Mouse (Mus musculus) lung, postnatal 36 days (tissue): Measurements from ENCODE around the gene Zfand3.

Experiments used
- DNase-seq: peaks from one replicate; pipeline ENCODE4 v3.0.0; 2022; ENCODE audit warnings: mixed read lengths

The Zfand3 gene

GRCm38 (mm10) chr17:30196401-30197279 is 192.1 kb downstream of the Zfand3 start:
- peak; percentile 36 for DNase-seq

- no peak for DNase-seq
Observed at GRCm38 (mm10) chr17:30197280-30198030, 192.9 kb downstream of the Zfand3 start.

DNA sequence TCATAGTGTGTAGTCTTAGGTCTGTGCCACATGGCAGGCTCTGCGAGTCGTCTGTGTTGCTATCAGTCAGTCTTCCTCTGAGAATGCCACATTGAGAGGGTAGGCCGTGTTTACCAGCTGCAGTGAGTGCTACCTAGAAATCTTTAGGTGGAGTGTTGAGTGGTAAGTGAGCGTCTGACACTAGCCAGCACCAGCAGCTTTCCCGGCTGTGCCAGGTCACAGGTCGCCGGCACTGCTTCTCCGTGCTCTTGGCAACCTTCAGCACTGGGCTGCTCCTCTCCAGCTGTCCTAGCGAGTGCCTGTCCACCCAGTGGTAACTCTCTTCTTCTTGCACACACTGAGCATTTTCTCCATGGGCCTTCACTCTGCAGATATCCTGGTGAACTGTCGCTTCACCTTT is 193.9 kb downstream of the Zfand3 start:
- no peak for DNase-seq

DNA sequence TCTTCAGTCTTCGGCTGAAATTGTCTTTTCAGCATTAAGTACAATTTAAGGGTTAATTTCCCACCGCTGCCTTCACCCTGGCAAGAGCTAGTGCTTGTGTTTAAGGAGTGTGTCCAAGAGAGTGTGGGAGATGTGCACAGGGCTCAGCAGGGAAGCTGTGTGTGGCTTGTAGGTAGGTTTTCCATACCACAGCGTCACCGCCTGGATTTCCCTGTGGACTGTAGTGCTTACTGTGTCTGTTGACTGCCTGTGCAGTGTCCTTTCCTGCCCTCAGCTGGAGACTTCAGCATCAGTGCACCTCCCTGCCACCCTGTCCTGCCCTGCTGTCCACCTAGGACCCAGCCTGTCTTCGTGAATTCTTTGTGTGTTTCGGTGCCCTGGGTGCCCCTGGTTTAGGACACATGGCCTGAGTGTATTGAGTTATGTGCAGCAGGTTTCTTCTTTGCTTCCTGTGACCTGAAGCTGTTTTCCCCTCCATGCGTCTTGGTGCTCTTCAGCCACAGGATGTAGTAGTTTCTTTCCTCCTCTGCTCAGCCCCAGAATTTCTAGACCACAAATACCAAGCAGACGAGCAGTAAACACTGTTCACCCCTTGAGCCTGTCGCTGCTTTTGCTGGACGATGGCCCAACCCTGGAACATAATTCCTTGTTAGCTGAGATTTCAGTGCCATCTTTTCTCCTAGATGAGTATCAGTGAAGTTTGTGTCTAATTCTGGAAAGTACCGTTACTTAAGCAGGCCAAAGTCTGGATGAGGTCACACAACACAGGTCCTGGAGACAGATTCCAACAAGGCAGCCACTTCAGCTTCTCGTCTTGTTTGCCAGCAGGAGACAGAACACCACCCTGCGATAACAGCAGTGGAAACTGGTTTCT is 195.1 kb downstream of the Zfand3 start:
- DNase-seq: no peak

DNA sequence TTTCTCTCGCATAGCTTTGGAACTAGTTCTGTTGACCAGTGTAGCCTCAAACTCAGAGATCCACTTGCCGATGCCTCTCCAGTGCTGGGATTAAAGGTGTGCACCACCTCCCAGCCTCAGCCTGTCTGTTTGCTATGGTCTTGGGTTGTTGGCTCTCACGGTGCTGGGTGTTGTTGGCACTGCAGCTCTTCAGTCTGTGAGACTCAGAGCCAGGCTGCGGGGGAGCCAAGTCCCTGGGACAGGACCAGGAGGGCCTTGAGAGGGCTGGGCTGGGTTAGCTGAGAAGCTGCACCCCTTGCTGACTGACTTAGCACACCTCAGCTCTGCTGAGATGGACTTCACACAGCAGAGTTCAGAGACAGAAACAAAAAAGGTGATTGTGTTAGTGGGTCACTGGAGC is 195.8 kb downstream of the Zfand3 start:
- no peak for DNase-seq

DNA sequence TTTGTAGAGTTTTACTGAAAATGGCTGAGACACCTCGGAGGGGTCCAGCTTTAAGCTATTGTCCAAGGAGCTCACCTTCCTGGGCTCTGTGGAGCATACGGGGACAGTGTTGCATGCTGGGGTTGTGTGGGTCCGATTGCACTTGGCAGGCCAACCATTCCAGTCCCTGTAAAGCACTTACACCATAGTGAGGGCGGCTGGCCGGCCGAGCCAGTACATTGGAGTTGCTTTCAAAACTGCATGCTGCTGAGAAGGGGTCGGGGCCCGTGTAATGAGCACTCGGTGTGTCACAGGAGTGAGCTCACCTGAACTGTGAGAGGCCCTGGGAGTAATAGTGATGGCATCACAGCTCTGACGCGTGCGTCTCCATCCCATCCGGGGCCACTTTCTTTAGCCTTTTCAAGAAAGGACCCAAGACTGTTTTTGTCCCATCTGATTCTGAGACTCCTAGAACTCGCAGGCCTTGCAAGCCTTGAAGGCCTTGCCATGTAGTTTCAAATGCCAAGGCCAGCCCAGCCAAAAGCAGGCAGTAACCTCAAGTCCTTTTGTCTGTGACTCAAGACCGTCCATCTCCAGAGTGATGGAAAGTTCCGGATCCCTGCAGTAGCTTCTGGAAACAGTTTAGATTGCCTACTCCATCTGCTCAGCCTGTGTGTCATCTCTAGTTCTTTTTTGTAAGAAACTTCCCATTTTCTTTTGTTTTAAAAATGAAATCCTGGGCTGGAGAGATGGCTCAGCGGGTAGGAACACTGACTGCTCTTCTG is 200.7 kb downstream of the Zfand3 start:
- DNase-seq: no peak

- no peak for DNase-seq
Observed at GRCm38 (mm10) chr17:30210262-30210661, 205.7 kb downstream of the Zfand3 start.

GRCm38 (mm10) chr17:30210936-30211335 is 206.4 kb downstream of the Zfand3 start:
- DNase-seq: no peak

DNA sequence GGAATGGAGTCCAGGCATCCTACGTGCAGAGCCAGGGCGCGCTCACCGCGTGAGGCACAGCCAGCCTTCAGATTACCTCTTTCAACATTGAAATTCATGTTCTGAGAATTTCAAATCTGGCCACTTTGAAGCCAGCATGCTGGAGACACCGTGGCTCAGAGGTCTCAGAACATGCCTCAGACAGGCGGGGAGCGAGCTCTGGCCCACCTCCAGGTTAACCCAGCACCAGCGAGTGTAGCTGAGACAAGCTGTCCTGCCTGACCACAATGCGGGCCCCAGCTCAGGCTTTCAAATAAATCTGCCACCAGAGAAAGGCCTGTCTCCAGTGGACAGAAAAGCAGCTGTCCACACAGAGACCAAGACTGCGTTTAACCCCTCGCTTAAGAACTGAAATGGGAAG is 208.1 kb downstream of the Zfand3 start:
- no peak for DNase-seq

DNA sequence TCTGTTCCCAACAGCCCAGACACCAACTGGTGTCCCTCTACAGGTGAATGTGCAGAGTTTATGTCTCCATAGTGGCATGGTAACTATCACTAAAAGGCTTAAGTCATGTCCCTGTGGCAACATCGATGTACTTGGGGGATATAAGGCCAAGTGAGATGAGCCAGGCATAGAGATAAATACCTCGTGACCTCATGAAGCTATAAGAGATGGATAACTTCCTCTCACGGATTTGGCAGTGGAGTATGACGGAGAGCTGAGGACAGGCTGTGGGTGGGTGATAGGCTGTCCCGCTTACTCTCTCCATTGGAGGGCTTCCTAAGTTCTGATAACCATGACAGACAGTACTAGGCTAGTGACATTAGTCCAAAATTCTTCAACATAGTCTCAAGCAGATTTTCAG is 208.8 kb downstream of the Zfand3 start:
- DNase-seq: no peak

- no peak for DNase-seq
Observed at GRCm38 (mm10) chr17:30214393-30214792, 209.9 kb downstream of the Zfand3 start.

DNA sequence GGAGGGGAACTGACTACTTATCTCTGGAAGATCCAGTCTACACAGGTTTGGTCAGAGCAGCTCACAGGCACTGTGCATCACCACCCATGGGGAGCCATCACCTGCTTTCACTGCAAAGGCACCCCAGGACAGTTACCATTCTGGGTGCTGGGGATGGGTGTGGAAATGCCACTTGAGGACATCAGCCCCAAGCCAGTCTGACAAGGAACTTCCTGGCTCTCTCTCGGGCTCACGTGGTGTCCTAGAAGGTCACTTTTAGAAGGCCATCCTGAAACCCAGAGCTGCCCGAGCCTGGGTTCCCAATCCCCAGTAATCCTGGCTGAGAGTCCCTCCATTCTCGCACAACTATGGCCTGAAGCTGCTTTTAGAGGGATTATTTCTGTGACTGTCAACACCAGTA is 211.2 kb downstream of the Zfand3 start:
- no peak for DNase-seq

GRCm38 (mm10) chr17:30221677-30222076 is 217.1 kb downstream of the Zfand3 start:
- DNase-seq: no peak

DNA sequence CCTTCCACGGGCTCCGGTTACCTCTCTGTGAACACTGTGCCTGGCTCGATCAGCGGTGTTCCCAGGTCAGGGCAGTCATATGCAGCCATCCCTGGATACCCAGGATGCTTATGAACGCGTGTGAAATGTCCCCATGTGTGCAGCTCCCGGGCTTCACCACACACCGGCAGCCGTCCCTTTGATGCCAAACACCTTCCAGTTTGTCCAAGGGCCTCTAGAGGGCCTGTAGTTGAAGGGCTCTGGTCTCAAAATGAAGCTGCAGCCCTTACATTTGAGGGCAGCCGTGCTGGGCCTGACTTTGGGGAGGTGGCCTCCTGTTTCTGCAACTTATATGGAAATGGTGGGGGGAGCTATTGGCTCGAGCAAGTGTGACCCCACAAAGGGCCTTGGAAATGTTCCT is 217.8 kb downstream of the Zfand3 start:
- DNase-seq: no peak

DNA sequence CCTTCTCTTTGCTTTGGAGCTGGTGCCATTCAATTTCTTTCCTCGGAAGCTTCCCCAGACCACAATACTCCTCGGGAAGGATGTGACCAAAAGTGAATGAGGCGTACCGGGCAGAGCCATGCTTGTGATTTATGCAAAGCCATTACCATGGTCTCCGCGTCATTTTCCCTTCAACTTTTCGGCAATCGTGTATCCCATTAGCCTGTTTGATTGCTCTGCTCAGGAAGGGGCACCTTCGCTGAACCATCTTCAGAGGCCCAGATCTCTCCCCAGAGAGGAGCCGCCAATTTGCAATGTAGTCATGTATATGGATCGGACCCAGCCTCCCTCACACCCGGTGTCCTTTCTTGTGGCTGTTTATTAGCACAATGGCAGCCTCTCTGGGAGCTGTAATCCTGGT is 218.3 kb downstream of the Zfand3 start:
- DNase-seq: no peak

GRCm38 (mm10) chr17:30225030-30225740 is 220.7 kb downstream of the Zfand3 start:
- no peak for DNase-seq

- DNase-seq: peak; percentile 28
Observed at GRCm38 (mm10) chr17:30228439-30229215, 224.1 kb downstream of the Zfand3 start.

DNA sequence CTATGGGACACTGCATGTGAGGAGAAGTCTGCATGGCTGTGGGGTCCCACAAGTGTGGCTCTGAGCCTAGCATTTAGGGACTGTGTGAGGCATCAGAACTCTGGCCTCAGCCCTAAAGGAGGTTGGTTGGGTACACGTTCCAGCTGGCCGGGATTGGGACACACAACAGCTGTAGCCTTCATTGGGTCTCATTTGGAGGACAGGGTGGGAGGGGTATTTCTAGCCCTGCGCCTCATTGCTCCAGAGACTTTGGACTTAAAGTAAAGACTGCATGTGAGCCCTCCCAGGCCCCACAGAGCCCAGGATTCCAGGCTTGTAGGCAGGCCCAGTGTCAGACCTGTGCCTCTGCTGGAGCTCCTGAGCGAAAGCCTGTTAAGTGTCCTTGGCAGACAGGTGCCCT is 225.9 kb downstream of the Zfand3 start:
- peak; percentile 55 for DNase-seq

GRCm38 (mm10) chr17:30231483-30231882 is 226.9 kb downstream of the Zfand3 start:
- no peak for DNase-seq

DNA sequence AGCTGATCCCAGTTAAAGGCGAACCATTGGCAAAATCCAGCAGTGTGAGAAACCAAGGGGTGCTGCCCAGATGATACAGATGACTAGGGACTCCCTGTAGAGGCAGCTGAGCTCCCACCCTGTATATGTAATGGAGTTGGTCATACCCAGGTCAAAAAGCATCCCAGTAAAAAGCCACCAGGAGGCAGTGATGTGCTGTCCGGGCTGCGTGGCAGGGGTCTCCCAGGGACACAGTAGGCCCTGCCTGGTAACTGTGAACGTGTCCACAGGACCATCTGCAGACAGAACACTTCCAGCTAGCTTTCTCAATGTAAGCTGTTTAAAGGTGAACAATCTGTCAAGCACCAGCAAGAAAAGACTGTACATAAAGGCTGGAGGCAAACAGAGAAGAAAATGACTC is 228.2 kb downstream of the Zfand3 start:
- DNase-seq: no peak

DNA sequence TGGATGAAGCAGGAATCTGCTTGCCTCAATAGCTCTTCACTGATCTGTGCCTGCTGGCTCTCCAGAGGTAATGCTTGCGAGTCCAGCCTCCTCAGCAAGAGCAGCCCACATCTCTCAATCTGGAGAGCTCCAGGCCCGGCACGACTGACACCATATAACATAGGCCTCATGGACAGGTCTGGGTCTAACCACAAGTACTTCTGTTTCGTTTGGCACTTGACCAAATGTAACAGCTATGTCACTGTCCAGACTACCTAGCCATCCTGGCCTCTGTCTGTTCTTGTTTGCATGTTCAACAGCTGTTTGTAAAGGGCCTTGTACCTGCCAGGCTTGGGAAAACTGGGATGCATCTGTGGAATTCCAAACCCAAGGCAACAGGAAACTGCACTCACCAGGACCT is 230.8 kb downstream of the Zfand3 start:
- DNase-seq: no peak
